Mouse (Mus musculus): Measurements from ENCODE around the gene Tbr1.

DNA sequence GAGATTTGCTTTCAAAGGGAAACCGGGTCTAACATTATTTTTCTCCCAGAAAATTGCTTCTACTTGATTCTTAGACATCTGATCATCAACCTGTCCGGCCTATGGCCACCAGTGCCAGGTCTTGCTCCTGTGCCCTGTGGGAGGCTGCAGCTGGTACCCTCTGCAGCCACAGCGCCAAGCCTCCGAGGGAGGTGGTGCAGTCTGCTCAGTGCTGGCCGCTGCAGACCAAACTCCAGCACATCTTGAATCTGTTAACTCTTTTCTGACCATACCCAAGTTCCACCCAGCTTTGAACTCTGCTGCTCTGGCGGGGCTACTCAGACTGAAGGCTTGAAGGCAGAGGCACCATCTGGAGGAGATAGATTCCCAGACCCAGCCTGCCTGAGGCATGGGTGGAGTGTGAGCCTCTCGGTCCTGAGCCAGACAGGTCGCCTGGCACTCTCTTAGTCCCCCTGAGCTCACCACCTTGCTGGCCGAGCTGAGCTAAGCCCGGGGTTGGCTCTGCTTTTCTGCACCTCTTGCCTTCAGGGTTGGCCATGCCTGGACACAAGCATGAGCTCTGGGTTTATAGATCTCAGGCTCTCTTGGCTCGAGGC, at the start of gene Tbr1:
- TF ChIP-seq POLR2A (IDR thresholded peaks at IDR 0.05; ENCODE audit: low read depth, low read length): no peak
- no peak for TF ChIP-seq CTCF (conservative IDR thresholded peaks at IDR 0.05; ENCODE audit: insufficient read depth, insufficient read length, low read depth, low read length)
